ENCODE assay signal across 26 mouse cellular contexts in the genomic region with DNA sequence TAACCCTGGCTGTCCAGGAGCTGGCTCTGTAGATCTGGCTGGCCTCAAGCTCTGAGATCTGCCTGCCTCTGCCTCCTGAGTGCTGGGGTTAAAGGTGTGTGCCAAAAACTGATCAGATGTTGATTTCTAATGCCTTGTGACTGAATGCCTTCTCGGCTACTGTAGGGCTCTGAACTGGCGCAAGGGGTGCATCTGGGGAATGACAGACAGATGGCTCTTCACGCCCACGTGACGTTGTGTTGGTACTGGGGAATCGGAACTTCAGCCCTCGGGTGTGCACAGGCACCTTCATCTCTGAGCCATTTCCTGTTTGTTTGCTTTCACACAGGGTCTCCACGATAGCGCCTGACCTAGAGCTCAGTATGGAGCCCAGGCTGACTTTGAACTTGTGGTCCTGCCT.
"Had no signal": no experiment of that assay in that cellular context is flagged by ENCODE, and none has a peak within 500 bp of the region (broad histone marks: within the 10 kb centered on the region; RNA-seq: fewer than 3 reads in every experiment).

No protein-coding gene starts in this region.

- H3K4me3 ChIP-seq: gastrocnemius, adult 2 months; heart, adult 2 months; heart, embryonic 12.5 days; hindbrain, embryonic 10.5 days; hindbrain, embryonic 13.5 days; hindbrain, embryonic 15.5 days; kidney, embryonic 15.5 days; layer of hippocampus, adult 2 months; left cerebral cortex, adult 2 months; limb, embryonic 13.5 days; liver, embryonic 13.5 days; liver, embryonic 15.5 days had no signal

- H3K36me3 ChIP-seq: hindbrain, embryonic 10.5 days; hindbrain, embryonic 15.5 days; liver, embryonic 13.5 days; liver, embryonic 15.5 days had no signal

- DNase-seq: gastrocnemius, adult 2 months; gastrocnemius, postnatal 10 days; gastrocnemius, postnatal 25 days; heart, adult 2 months; heart, postnatal 10 days; heart, postnatal 4 days; kidney, adult 11 months; kidney, adult 2 months; kidney, adult 9 months; kidney, postnatal 14 days; kidney, postnatal 36 days; liver; liver, embryonic 13.5 days had no signal

- H3K9ac ChIP-seq: heart, embryonic 12.5 days; hindbrain, embryonic 13.5 days; hindbrain, embryonic 15.5 days; kidney, embryonic 15.5 days; limb, embryonic 13.5 days; liver, embryonic 13.5 days; liver, embryonic 15.5 days had no signal

- H3K4me2 ChIP-seq: heart, embryonic 12.5 days; hindbrain, embryonic 13.5 days; hindbrain, embryonic 15.5 days; kidney, embryonic 15.5 days; limb, embryonic 13.5 days; liver, embryonic 11.5 days; liver, embryonic 13.5 days; liver, embryonic 15.5 days had no signal

- ATAC-seq: hindbrain, postnatal 0 days; intestine, embryonic 16.5 days had no signal

- H3K4me1 ChIP-seq: hindbrain, embryonic 13.5 days; hindbrain, embryonic 15.5 days; liver, embryonic 13.5 days; liver, embryonic 15.5 days had no signal

- H3K9me3 ChIP-seq: heart, embryonic 12.5 days; hindbrain, embryonic 10.5 days; hindbrain, embryonic 13.5 days; hindbrain, embryonic 15.5 days; kidney, embryonic 15.5 days; limb, embryonic 13.5 days; liver, embryonic 13.5 days; liver, embryonic 15.5 days had no signal

- H3K27ac ChIP-seq: gastrocnemius, adult 2 months; heart, adult 2 months; hindbrain, embryonic 10.5 days; hindbrain, embryonic 13.5 days; hindbrain, embryonic 15.5 days; hindbrain, postnatal 0 days; kidney, embryonic 15.5 days; kidney, postnatal 0 days; layer of hippocampus, adult 2 months; left cerebral cortex, adult 2 months; limb, embryonic 13.5 days; liver, embryonic 13.5 days; liver, embryonic 15.5 days had no signal

- H3K27me3 ChIP-seq: heart, embryonic 12.5 days; hindbrain, embryonic 13.5 days; hindbrain, embryonic 15.5 days; kidney, embryonic 15.5 days; limb, embryonic 13.5 days; liver, embryonic 13.5 days had no signal
